Mouse (Mus musculus) natural killer cell, adult 2 months (primary cell): ENCODE data around the gene Gja5.
A peak's percentile ranks its signal among the peaks of the same experiment; 100 is the strongest.

Experiments used
- DNase-seq, 2 experiments: peaks; one replicate each; pipeline ENCODE4 v3.0.0; 2022; ENCODE audit warnings: low spot score in 2 of 2

Gene Gja5

GRCm38 (mm10) chr3:96904393-96904792 lies at the start of gene Gja5:
Gene Gja5, plus strand, starts transcription at chr3:96904693.
- DNase-seq, result no peak

DNA sequence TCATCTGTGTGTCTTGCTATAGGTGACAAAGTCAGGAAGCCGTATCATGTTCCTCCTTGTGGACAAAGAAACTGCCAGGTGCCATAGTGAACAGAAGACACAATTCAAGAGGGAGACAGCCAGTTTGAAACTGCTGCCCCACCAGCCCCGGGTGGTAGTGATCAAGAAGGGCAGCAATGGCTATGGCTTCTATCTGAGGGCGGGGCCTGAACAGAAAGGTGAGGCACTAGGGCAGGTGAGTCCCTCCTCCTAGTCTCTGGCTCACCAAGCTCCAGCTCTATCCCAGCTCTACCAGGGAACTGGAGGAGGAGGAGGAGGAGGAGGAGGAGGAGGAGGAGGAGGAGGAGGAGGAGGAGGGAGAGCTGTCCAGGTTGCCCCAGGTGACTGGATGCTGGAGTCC lies 48.7 kb upstream of the Gja5 start:
- DNase-seq, result no peak

DNA sequence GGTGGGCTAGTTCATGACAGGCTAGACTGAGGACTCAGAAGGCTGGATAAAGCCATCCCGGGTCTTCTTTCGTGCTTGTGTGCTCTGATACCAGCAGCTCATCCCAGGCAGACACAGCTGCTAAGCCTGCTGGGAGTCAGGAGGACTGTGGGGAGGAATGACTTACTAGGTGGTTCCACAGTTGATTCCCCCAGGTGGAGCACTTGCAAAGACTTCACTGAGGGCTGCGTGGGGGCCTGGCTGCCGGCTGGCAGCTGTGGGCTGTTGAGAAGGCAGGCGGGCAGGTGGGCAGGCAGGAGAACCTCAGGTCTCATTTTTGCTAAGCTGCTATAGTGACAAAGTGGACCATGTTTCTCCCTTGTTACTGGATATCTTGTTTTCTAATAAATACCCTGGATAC lies 44.0 kb upstream of the Gja5 start:
- DNase-seq, result no peak

- no peak for DNase-seq
Observed at GRCm38 (mm10) chr3:96867863-96868262, 36.6 kb upstream of the Gja5 start.

GRCm38 (mm10) chr3:96868566-96868965 lies 35.9 kb upstream of the Gja5 start:
- no peak for DNase-seq

GRCm38 (mm10) chr3:96869091-96869490 lies 35.4 kb upstream of the Gja5 start:
- DNase-seq, result no peak

DNA sequence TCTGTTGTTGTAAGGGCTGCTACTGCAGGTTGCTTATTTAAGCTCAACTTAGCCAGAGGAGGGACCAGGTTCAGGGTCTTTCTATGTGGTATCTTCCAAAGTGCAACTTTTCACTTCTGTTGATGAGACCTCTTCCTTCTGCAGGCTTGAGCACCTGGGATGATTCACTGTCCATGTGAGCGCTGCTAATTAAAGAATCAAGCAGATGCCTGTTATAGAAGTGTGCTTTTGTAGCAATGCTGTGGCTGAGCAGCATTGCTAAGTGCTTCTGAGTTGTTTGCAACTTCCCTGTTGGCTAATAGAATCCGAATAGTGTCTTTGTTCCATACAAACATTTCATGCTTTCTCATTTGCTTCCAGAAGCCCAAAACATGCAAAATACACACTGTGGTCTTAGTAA lies 34.2 kb upstream of the Gja5 start:
- DNase-seq, result no peak

GRCm38 (mm10) chr3:96871070-96871469 lies 33.4 kb upstream of the Gja5 start:
- DNase-seq, result no peak

- DNase-seq, result no peak
Observed at GRCm38 (mm10) chr3:96872501-96872900, 32.0 kb upstream of the Gja5 start.

DNA sequence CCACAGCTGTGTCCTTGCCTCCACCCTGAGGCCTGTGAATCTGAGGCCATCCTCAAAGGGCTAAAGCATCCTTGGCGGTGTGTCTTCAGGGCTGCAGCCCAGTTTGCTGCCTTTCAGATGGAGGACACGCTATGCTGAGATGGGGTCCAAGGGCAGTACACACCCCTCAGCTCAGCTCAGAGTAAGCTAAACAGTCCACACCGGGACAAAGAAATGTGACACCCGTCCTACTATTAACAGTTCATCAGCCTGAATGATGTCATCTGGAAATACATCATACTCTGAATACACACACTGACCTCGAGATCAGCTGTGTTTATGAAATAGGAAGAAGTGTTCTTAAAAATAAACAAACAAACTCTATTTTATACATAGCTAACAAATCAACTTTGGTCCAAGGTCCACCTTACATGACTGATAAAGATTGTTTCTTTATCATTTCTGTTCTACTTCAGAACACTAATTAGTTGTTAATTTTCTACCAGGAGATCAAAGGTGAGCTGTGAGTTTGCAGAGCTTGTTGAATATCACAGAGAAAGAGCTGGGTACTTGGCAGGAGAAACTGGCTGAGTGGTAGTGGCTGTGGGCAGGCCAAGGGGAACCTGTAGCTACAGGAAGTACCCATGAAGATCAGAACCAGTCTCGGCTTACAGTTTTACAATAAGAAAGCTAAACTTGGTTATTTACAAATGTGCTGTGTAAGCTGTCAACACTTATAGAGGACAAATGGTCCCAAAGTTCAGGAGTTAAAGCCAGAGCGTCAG lies 29.5 kb upstream of the Gja5 start:
- DNase-seq, result no peak

DNA sequence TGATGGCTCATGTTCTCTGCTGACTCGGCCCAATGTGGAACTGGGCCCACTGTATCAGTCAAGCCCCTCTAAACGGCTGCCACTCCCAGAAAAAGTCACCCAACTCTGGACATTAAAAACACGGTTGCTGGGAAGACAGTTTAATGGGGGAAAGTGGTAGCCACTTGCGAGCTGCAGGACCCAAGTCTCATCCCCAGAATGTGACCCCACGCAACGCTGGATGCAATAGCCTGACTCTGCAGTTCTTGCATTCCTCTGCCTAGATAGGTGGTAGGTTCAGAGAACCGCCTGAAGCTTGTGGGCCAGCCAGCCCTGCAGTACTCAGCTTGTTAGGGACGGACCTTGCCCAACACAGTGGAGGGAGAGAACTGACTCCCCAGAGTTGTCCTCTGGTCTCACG lies 25.0 kb upstream of the Gja5 start:
- DNase-seq, result no peak

DNA sequence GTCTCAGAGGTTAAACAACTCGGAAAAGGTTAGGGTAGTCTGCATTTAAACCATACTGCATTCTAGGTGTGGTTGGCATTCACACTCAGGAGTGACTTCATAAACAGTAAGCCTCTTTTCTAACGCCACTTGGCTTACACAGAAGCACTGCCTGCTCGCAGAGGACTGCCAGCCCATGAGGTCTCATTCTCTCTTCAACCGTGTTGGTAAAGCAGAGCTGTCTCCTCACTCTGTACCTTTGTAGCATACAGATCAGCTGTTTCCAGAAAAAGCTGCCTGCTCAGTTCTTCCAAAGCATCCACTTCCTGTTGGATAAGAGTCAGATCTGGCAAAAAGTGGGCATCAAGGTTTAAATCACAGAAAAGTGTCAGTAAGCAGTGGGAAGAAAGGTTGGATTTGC lies 24.1 kb upstream of the Gja5 start:
- no peak for DNase-seq

DNA sequence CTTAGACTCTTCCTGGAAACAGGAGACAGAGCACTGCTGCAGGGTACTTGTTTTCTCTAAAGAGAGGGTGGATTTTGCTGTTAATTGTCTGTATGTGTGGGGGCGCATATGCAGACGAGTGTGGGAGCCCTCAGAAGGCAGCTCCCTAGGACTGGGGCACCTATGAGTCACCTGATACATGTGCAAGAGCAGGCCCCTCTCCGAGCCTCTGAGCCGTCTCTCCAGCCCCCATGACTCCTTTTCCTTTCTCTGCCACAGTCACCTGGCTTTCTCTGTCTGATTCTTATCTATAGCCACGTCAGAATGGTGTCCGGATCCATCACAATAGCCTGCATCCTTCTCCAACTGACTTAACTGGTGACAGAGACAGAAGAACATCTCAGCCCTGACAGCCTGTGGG lies 22.9 kb upstream of the Gja5 start:
- no peak for DNase-seq

DNA sequence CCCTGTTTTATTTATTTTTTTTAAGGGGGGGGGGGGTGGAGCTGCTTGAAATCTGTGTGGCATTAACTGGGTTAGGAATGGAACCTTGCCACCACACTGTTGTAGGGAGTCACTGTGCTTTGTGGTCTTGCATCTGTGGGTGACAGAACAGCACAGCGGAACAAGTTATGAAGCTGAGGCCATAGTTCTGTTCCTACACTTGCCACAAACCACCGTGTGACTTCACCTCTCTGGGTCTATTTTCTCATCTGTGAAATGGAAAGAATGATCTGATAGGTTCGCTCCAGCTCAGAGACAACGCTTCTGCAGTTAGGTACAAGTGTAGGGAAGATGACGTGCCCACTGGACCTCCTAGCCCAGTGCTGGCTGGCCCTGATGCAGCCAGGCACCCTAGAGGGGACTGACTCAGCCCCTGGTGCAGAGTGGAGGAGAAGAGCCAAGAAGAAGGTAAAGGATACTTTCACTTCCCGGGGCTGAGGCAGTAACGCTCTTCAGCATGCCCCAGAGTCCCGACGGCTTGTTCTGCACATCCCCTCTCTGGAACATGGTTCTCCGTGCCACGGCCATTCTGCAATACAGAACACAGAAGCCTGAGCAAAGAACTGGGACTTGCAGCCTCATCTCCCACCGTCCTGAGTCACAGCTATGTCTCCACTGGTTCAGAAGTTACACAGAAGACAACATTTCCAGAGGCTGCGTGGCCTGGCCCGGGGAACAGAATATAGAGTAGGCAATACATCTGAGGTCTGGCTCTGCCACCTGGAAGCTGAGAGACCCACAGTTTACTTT lies 22.2 kb upstream of the Gja5 start:
- peak; percentile 32 to 67 for DNase-seq

- peak; percentile 16 to 49 for DNase-seq
Observed at GRCm38 (mm10) chr3:96883690-96884089, 20.8 kb upstream of the Gja5 start.

DNA sequence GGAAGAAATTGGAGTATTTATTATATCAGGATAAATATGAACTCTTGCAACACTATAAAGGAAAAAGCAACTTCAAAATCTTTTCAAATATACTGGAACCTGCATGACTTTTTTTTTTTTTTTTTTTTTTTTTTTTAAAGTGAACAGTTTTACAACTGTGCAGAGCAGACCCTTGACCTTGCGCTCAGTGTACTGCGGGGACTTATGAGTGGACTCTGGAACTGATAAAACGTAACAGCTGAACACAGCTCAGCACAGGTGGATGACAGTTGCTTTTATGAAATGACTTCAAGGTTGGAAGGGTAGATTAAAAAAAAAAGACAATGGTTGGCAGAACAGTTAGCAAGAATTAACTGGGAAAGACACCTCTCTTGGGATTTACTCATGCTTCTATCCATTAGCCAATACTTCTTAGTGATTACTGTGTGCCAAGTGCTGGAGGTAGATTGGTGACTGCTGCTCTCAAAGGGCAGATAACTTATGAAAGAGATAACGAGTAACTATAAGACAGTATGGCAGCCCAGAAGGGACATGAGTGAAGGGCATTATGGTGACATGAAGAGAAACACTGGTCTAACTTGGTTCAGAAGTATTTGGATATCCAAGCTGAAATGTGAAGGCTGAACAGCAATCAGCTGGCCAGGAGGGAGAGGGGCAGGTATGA lies 2.0 kb upstream of the Gja5 start:
- DNase-seq, result no peak

GRCm38 (mm10) chr3:96904851-96905541 lies 503 bp downstream of the Gja5 start, which contains the start of gene Gpr89:
Gene Gpr89, minus strand, starts transcription at chr3:96905346.
- DNase-seq, result peak; percentile 93 to 95

GRCm38 (mm10) chr3:96905592-96905991 lies 1.1 kb downstream of the Gja5 start:
- no peak for DNase-seq

GRCm38 (mm10) chr3:96920991-96921390 lies 16.5 kb downstream of the Gja5 start:
- no peak for DNase-seq

DNA sequence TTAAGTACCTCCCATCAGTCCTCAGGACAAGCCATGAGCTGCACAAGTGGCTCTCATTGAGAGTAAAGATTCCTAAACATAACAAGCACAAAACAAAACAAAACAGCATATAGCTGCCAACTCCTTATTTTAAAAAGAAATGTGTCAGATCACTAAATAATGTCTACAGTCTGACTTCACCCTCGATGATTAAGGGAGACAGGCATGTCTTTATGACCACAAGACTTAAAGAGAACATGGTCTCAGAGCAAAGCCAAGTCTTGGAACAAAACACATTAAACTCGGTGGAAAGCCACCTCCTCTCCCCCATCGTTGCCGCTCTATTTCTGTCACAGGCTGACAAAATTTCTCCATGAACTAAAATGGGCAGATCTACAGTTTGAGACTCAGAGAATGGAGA lies 20.1 kb downstream of the Gja5 start:
- DNase-seq, result no peak

DNA sequence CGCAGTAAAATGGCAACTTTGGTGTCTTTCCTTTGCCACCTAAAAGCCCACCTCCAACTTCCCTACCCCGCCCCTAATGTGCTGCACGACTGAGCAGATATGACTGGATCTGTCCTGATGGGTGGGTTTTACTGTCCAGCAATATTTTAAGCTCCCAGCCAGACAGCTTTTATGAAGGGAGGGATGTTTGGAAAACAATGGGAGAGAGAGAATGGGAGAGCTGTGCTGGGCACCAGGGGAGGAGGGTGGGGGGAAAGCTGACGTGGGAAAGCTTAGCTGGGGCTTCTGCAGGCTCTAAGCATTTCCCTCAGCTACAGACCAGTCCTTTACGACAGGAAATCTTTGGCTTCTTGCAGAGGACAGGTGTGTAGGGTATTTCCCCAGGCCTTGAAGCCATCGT lies 21.4 kb downstream of the Gja5 start, which contains the start of gene Gja8:
TSS of gene Gja8 (minus strand) at position 101 of the 400 bp plus-strand sequence.
- no peak for DNase-seq

- DNase-seq, result no peak
Observed at GRCm38 (mm10) chr3:96931261-96931681, 26.8 kb downstream of the Gja5 start.
